Comparison of ENCODE assay signal across 16 mouse cellular contexts in the genomic region with DNA sequence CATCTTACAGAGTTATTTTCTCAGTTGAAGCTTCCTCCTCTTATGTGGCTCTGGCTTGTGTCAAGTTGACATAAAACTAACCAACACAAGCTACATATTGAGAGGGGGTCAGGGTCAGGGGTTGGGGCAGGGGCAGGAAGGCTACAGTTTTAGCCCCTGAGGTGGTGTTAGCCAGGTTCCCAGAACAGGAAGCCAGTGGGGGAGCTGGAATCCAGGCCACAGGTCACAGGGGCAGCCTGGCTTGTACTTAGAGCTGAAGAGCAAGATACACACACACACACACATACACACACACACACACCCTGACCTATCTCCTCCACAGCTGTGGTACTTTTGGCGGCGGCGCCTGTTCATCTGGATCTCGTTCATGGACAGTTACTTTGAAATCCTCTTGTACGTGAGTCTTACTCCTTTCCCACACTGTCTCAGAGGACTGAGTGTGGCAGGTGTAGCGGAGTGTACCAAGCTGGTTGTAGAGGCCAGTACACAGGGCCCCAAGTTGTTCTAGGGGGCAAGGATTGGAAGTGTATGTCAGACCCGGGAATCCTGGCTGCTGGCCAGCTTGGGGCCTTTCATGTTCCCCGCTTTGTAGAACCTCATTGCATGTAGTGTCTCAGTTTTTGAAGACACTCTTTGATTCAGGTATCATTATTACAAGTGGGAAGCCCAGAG. TPM values are rescaled to one million over a fixed set of nuclear protein-coding genes. Genes with fewer than 3 reads are reported as not detected.
DNase-seq lines count a peak whose midpoint lies in the region; ATAC-seq and TF ChIP-seq lines count a peak whose summit lies in the region.
"Had no signal": no experiment of that assay in that cellular context is flagged by ENCODE, and none has a peak within 500 bp of the region (broad histone marks: within the 10 kb centered on the region; RNA-seq: fewer than 3 reads in every experiment).

No protein-coding gene starts in this region.

- H3K9me3 ChIP-seq in lung, embryonic 14.5 days (ENCODE audit: low read depth, low read length): no peaks in the 10 kb centered on the region
- H3K9me3 ChIP-seq: forebrain, embryonic 15.5 days; hindbrain, embryonic 13.5 days had no signal

- ATAC-seq in lung, embryonic 14.5 days (ENCODE audit: insufficient read depth): no peak
- ATAC-seq: forebrain, embryonic 15.5 days had no signal

- DNase-seq in heart, adult 11 months: peak; percentile 88
- DNase-seq in heart, adult 8-10 months (ENCODE audit: low spot score): no peak
- peak; percentile 26 for DNase-seq in lung, embryonic 14.5 days
- no peak for DNase-seq in lung, postnatal 25 days (ENCODE audit: low spot score)
- DNase-seq in liver: peak; percentile 38
- peak; percentile 42 for DNase-seq in lung, postnatal 36 days
- DNase-seq in spleen, postnatal 14 days (ENCODE audit: low spot score in 2 of 2): no peak
- no peak for DNase-seq in thymus, postnatal 14 days
- DNase-seq: adrenal gland, adult 8-10 months; cerebellum, postnatal 25 days; gastrocnemius, postnatal 14 days; kidney, postnatal 14 days; left cerebral cortex, postnatal 4 days had no signal

- no peaks in the 10 kb centered on the region for H3K27me3 ChIP-seq in lung, embryonic 14.5 days (ENCODE audit: insufficient read depth, low read length)
- H3K27me3 ChIP-seq: forebrain, embryonic 15.5 days; hindbrain, embryonic 13.5 days had no signal

- no peak overlapping the region for H3K9ac ChIP-seq in lung, embryonic 14.5 days
- H3K9ac ChIP-seq: forebrain, embryonic 15.5 days; hindbrain, embryonic 13.5 days had no signal

- no peak for TF ChIP-seq CTCF in lung, embryonic 14.5 days (IDR thresholded peaks at IDR 0.05; ENCODE audit: low read depth)

- H3K4me2 ChIP-seq in lung, embryonic 14.5 days: no peak overlapping the region
- H3K4me2 ChIP-seq: forebrain, embryonic 15.5 days; hindbrain, embryonic 13.5 days had no signal

- H3K4me3 ChIP-seq in lung, embryonic 14.5 days (ENCODE audit: low read depth, low read length): no peak overlapping the region
- H3K4me3 ChIP-seq: forebrain, embryonic 15.5 days; hindbrain, embryonic 13.5 days; myocyte had no signal

- H3K4me1 ChIP-seq in lung, embryonic 14.5 days (ENCODE audit: insufficient read depth): no peaks in the 10 kb centered on the region
- H3K4me1 ChIP-seq: hindbrain, embryonic 13.5 days had no signal

- WGBS in lung, embryonic 14.5 days: 46% methylated on average over 8 of the region's 8 CpGs

- no peak overlapping the region for H3K27ac ChIP-seq in lung, embryonic 14.5 days (ENCODE audit: low read depth)
- H3K27ac ChIP-seq: forebrain, embryonic 15.5 days; hindbrain, embryonic 13.5 days had no signal

- no peaks in the 10 kb centered on the region for H3K36me3 ChIP-seq in lung, embryonic 14.5 days (ENCODE audit: insufficient read depth)
- H3K36me3 ChIP-seq: forebrain, embryonic 15.5 days had no signal

RNA-seq across cellular contexts. Expression of gene Trpv2, which starts 17.8 kb away (rescaled TPM):
- total RNA-seq in heart, adult 8-10 months (2022): 1 to 10 TPM; 1.6 to 4.1 (median 1.8) TPM
- polyA plus RNA-seq in lung, embryonic 14.5 days (2014; fragmentation: Nextera tagmentation; extraction: Ambion mirVana): 3.9 and 4.2 TPM in 2 replicates

RNA-seq across cellular contexts. Expression of gene Ubb, which starts 41.1 kb away (rescaled TPM):
- 100 to 1,000 TPM; 692 to 761 (median 719) TPM for total RNA-seq in heart, adult 8-10 months (2022)
- polyA plus RNA-seq in lung, embryonic 14.5 days (2014; fragmentation: Nextera tagmentation; extraction: Ambion mirVana): 2,928 and 2,952 TPM in 2 replicates

RNA-seq across cellular contexts. Expression of gene Cenpv, which starts 53.0 kb away (rescaled TPM):
- 10 to 100 TPM; 21.2 to 27.5 (median 24.5) TPM for total RNA-seq in heart, adult 8-10 months (2022)
- polyA plus RNA-seq in lung, embryonic 14.5 days (2014; fragmentation: Nextera tagmentation; extraction: Ambion mirVana): 18.2 and 18.9 TPM in 2 replicates

RNA-seq across cellular contexts. Expression of gene Lrrc75a, which starts 56.3 kb away (rescaled TPM):
- total RNA-seq in heart, adult 8-10 months (2022): 1 to 10 TPM; 3.1 to 4.5 (median 3.7) TPM
- 14.1 and 16.4 TPM in 2 replicates for polyA plus RNA-seq in lung, embryonic 14.5 days (2014; fragmentation: Nextera tagmentation; extraction: Ambion mirVana)

RNA-seq across cellular contexts. Expression of gene Mmgt2, which starts 56.4 kb away (rescaled TPM):
- total RNA-seq in heart, adult 8-10 months (2022): 1 to 10 TPM; 5.1 to 5.9 (median 5.7) TPM
- 42.7 and 42.8 TPM in 2 replicates for polyA plus RNA-seq in lung, embryonic 14.5 days (2014; fragmentation: Nextera tagmentation; extraction: Ambion mirVana)

Comparison
In these comparisons a context has a peak if more than half of its experiments do, and no peak if none do; other contexts are left out.
1. DNase-seq: peak in heart, adult 11 months (single experiment), lung, embryonic 14.5 days (single experiment), liver (single experiment) and lung, postnatal 36 days (single experiment); none in heart, adult 8-10 months (single experiment), lung, postnatal 25 days (single experiment), spleen, postnatal 14 days (0 of 2) and thymus, postnatal 14 days (single experiment).